Mouse (Mus musculus) forebrain, embryonic 15.5 days (tissue): ENCODE results near the gene Catip. TPM values are rescaled to one million over a fixed set of nuclear protein-coding genes. Genes with fewer than 3 reads are reported as not detected.
"Not testable (repeated sequence)": the region's sequence is repeated elsewhere in the genome, so short reads cannot be mapped to it uniquely, and the experiment has no call there.

Experiments used
- ATAC-seq: fragments of 200-750 bp; cut with Nextera tagmentation; replicated peaks from 2 replicates; pipeline ENCODE4 v1.8.0; 2017; ENCODE audit warnings: mild to moderate bottlenecking, moderate TSS enrichment, moderate library complexity
- H3K27ac ChIP-seq: fragments of 300-500 bp; sonication (generic); replicated peaks from 2 replicates; pipeline ENCODE4 v1.5.1; 2015; ENCODE audit warnings: mild to moderate bottlenecking, inconsistent platforms
- H3K27me3 ChIP-seq: fragments of 300-500 bp; sonication (generic); 2 replicates; pipeline ENCODE4 v1.6.1; 2015; ENCODE audit warnings: inconsistent platforms
- H3K36me3 ChIP-seq: fragments of 300-500 bp; sonication (generic); 2 replicates; pipeline ENCODE4 v1.6.1; 2015; ENCODE audit warnings: mild to moderate bottlenecking, inconsistent platforms
- H3K4me1 ChIP-seq: fragments of 300-500 bp; sonication (generic); 2 replicates; pipeline ENCODE4 v1.6.1; 2015; ENCODE audit warnings: inconsistent platforms
- H3K4me2 ChIP-seq: fragments of 300-500 bp; sonication (generic); replicated peaks from 2 replicates; pipeline ENCODE4 v1.6.1; 2015; ENCODE audit warnings: mild to moderate bottlenecking, inconsistent platforms
- H3K4me3 ChIP-seq: fragments of 300-500 bp; sonication (generic); 2 replicates; pipeline ENCODE4 v1.5.1; 2015; ENCODE audit warnings: mild to moderate bottlenecking, inconsistent platforms
- H3K9ac ChIP-seq: fragments of 300-500 bp; sonication (generic); replicated peaks from 2 replicates; pipeline ENCODE4 v1.6.1; 2015; ENCODE audit warnings: mild to moderate bottlenecking, inconsistent platforms
- H3K9me3 ChIP-seq: fragments of 300-500 bp; sonication (generic); 2 replicates; pipeline ENCODE4 v1.6.1; 2016; ENCODE audit warnings: inconsistent platforms
- WGBS: fragments of 180-500 bp; shearing (Covaris S2); methylation state at CpG from one replicate; pipeline ENCODE4 v1.1.7; 2015; ENCODE audit warnings: mixed read lengths; 5-methylcytosine and 5-hydroxymethylcytosine counted together
- polyA plus RNA-seq: library from polyadenylated mRNA; unstranded; fragments of >200 nt; fragmentation: Nextera tagmentation; extraction: Ambion mirVana; gene quantifications from 2 replicates; pipeline ENCODE4 v1.2.1, GENCODE M21; 2015

Gene Catip
- 0.38 and 1.2 TPM in 2 replicates for polyA plus RNA-seq

- H3K9ac ChIP-seq, result no peak within 1 kb of the TSS
- H3K9me3 ChIP-seq, result no peaks in the 10 kb centered on the region
- H3K36me3 ChIP-seq, result no peaks in the 10 kb centered on the region
- no peak within 1 kb of the TSS for H3K27ac ChIP-seq
- no peak within 1 kb of the TSS for H3K4me2 ChIP-seq
- ATAC-seq, result peak; percentile 82
- H3K4me1 ChIP-seq, result peaks cover 6% of the 10 kb centered on the region; the same call in 1 of the 2 replicates
- no peak within 1 kb of the TSS for H3K4me3 ChIP-seq
- no peaks in the 10 kb centered on the region for H3K27me3 ChIP-seq
- WGBS, result 2% methylated on average over 2 of the region's 2 CpGs
Measured at GRCm38 (mm10) chr1:74361812-74362211, at the start of gene Catip. Gene Catip (plus strand): TSS chr1:74362108.

- no peak overlapping the region for H3K4me2 ChIP-seq
- H3K9me3 ChIP-seq, result no peaks in the 10 kb centered on the region
- peak; percentile 60 for ATAC-seq
- no peaks in the 10 kb centered on the region; the same call in 1 of the 2 replicates for H3K4me1 ChIP-seq
- H3K9ac ChIP-seq, result no peak overlapping the region
- H3K4me3 ChIP-seq, result no peak overlapping the region
- H3K27ac ChIP-seq, result no peak overlapping the region
- 5% methylated on average over 3 of the region's 3 CpGs for WGBS
- no peaks in the 10 kb centered on the region for H3K36me3 ChIP-seq
- H3K27me3 ChIP-seq, result no peaks in the 10 kb centered on the region
Measured at GRCm38 (mm10) chr1:74313049-74313692, 48.7 kb upstream of the Catip start.

- Histone ChIP-seq H3K9ac (no peak overlapping the region), H3K9me3 (no peaks in the 10 kb centered on the region)
Measured at GRCm38 (mm10) chr1:74314796-74315195, 47.1 kb upstream of the Catip start.

GRCm38 (mm10) chr1:74316114-74316827, 45.6 kb upstream of the Catip start:
- H3K9ac ChIP-seq, result no peak overlapping the region
- no peaks in the 10 kb centered on the region for H3K27me3 ChIP-seq
- ATAC-seq, result no peak
- no peak overlapping the region for H3K27ac ChIP-seq
- H3K36me3 ChIP-seq, result no peaks in the 10 kb centered on the region
- H3K4me3 ChIP-seq, result no peak overlapping the region
- no peaks in the 10 kb centered on the region for H3K9me3 ChIP-seq
- WGBS, result 86% methylated on average over 4 of the region's 4 CpGs
- no peak overlapping the region for H3K4me2 ChIP-seq
- no peaks in the 10 kb centered on the region; the same call in 1 of the 2 replicates for H3K4me1 ChIP-seq

More at GRCm38 (mm10) chr1:74314796-74315195, 47.1 kb upstream of the Catip start:
- H3K27me3 ChIP-seq, result no peaks in the 10 kb centered on the region
- no peaks in the 10 kb centered on the region; the same call in 1 of the 2 replicates for H3K4me1 ChIP-seq
- no peak overlapping the region for H3K27ac ChIP-seq
- no peak overlapping the region for H3K4me3 ChIP-seq
- WGBS, result 93% methylated on average over 3 of the region's 3 CpGs
- no peaks in the 10 kb centered on the region for H3K36me3 ChIP-seq
- H3K4me2 ChIP-seq, result no peak overlapping the region
- no peak for ATAC-seq

- no peak overlapping the region for H3K4me3 ChIP-seq
- H3K27me3 ChIP-seq, result no peaks in the 10 kb centered on the region
- WGBS, result 83% methylated on average over 3 of the region's 3 CpGs
- H3K9ac ChIP-seq, result no peak overlapping the region
- no peak for ATAC-seq
- H3K36me3 ChIP-seq, result no peaks in the 10 kb centered on the region
- no peak overlapping the region for H3K4me2 ChIP-seq
- H3K27ac ChIP-seq, result no peak overlapping the region
- H3K4me1 ChIP-seq, result no peaks in the 10 kb centered on the region
- no peaks in the 10 kb centered on the region for H3K9me3 ChIP-seq
Measured at GRCm38 (mm10) chr1:74318711-74319110, 43.2 kb upstream of the Catip start.

GRCm38 (mm10) chr1:74321396-74321795, 40.5 kb upstream of the Catip start:
- Histone ChIP-seq H3K4me3 (no peak overlapping the region), H3K9me3 (no peaks in the 10 kb centered on the region), H3K4me1 (no peaks in the 10 kb centered on the region), H3K4me2 (no peak overlapping the region), H3K27me3 (no peaks in the 10 kb centered on the region), H3K27ac (no peak overlapping the region), H3K36me3 (no peaks in the 10 kb centered on the region), H3K9ac (no peak overlapping the region)
- no peak for ATAC-seq
- 89% methylated on average over 3 of the region's 3 CpGs for WGBS

- not testable (repeated sequence) for H3K4me1 ChIP-seq, H3K9me3 ChIP-seq, ATAC-seq, H3K27me3 ChIP-seq, H3K36me3 ChIP-seq, H3K4me3 ChIP-seq, H3K27ac ChIP-seq, H3K4me2 ChIP-seq, H3K9ac ChIP-seq
- 75% methylated on average over 2 of the region's 2 CpGs for WGBS
Measured at GRCm38 (mm10) chr1:74326916-74327315, 35.0 kb upstream of the Catip start.

- WGBS, result 57% methylated on average over 7 of the region's 7 CpGs
Measured at GRCm38 (mm10) chr1:74329899-74330431, 31.9 kb upstream of the Catip start.

GRCm38 (mm10) chr1:74331046-74331681, 30.7 kb upstream of the Catip start:
- Histone ChIP-seq H3K27ac (peak overlapping the region; percentile 89), H3K4me2 (no peak overlapping the region), H3K9me3 (no peaks in the 10 kb centered on the region), H3K4me3 (no peak overlapping the region), H3K4me1 (peaks cover 27% of the 10 kb centered on the region), H3K36me3 (no peaks in the 10 kb centered on the region), H3K9ac (no peak overlapping the region), H3K27me3 (no peaks in the 10 kb centered on the region)
- 82% methylated on average over 4 of the region's 4 CpGs for WGBS
- no peak for ATAC-seq

More at GRCm38 (mm10) chr1:74329899-74330431, 31.9 kb upstream of the Catip start:
- H3K36me3 ChIP-seq, result no peaks in the 10 kb centered on the region
- H3K9me3 ChIP-seq, result no peaks in the 10 kb centered on the region
- no peaks in the 10 kb centered on the region for H3K27me3 ChIP-seq
- H3K9ac ChIP-seq, result no peak overlapping the region
- H3K4me1 ChIP-seq, result peaks cover 27% of the 10 kb centered on the region
- ATAC-seq, result no peak
- H3K4me2 ChIP-seq, result no peak overlapping the region
- no peak overlapping the region for H3K4me3 ChIP-seq
- peak overlapping the region; percentile 89; the same call in 1 of the 2 replicates for H3K27ac ChIP-seq

- no peaks in the 10 kb centered on the region for H3K27me3 ChIP-seq
- H3K27ac ChIP-seq, result peak overlapping the region; percentile 89
- H3K4me2 ChIP-seq, result peak overlapping the region; percentile 83
- ATAC-seq, result peak; percentile 97
- peaks cover 27% of the 10 kb centered on the region for H3K4me1 ChIP-seq
- H3K36me3 ChIP-seq, result no peaks in the 10 kb centered on the region
- WGBS, result under 1% methylated on average over 36 of the region's 36 CpGs
- H3K4me3 ChIP-seq, result peak overlapping the region; percentile 53
- no peaks in the 10 kb centered on the region for H3K9me3 ChIP-seq
- peak overlapping the region; percentile 58 for H3K9ac ChIP-seq
Measured at GRCm38 (mm10) chr1:74332241-74332763, 29.6 kb upstream of the Catip start.

- Histone ChIP-seq H3K9me3 (no peaks in the 10 kb centered on the region), H3K9ac (peak overlapping the region; percentile 58), H3K36me3 (no peaks in the 10 kb centered on the region), H3K4me3 (peak overlapping the region; percentile 53), H3K27me3 (no peaks in the 10 kb centered on the region), H3K27ac (peak overlapping the region; percentile 89), H3K4me2 (peak overlapping the region; percentile 83), H3K4me1 (peaks cover 30% of the 10 kb centered on the region)
- whole genome bisulfite sequencing, result 2% methylated on average over 9 of the region's 9 CpGs
- peak; percentile 6 for ATAC-seq
Measured at GRCm38 (mm10) chr1:74332930-74333329, 29.0 kb upstream of the Catip start.

GRCm38 (mm10) chr1:74334607-74335006, 27.3 kb upstream of the Catip start:
- H3K4me3 ChIP-seq, result no peak overlapping the region
- WGBS, result 77% methylated on average over 3 of the region's 3 CpGs
- no peak overlapping the region for H3K27ac ChIP-seq
- H3K4me2 ChIP-seq, result no peak overlapping the region
- ATAC-seq, result no peak
- no peaks in the 10 kb centered on the region for H3K27me3 ChIP-seq
- H3K4me1 ChIP-seq, result peaks cover 30% of the 10 kb centered on the region
- no peak overlapping the region for H3K9ac ChIP-seq
- H3K9me3 ChIP-seq, result no peaks in the 10 kb centered on the region
- no peaks in the 10 kb centered on the region for H3K36me3 ChIP-seq
